ENCODE assay signal across 8 mouse cellular contexts in genomic region chr13:94882711-94883145, GRCm38 (mm10). TPM values are rescaled to one million over a fixed set of nuclear protein-coding genes. Genes with fewer than 3 reads are reported as not detected.
A peak's percentile ranks its signal among the peaks of the same experiment; 100 is the strongest.
DNase-seq lines count a peak whose midpoint lies in the region; ATAC-seq lines count a peak whose summit lies in the region.
"Had no signal": no experiment of that assay in that cellular context is flagged by ENCODE, and none has a peak within 500 bp of the region (broad histone marks: within the 10 kb centered on the region; RNA-seq: fewer than 3 reads in every experiment).

No protein-coding gene starts in this region.

- DNase-seq in lung, postnatal 10 days: no peak
- DNase-seq in ovary, postnatal 10 days (ENCODE audit: low spot score): no peak
- no peak for DNase-seq in embryo, embryonic 10.5 days (ENCODE audit: low spot score)
- DNase-seq: right cerebral cortex, postnatal 25 days had no signal

- H3K4me1 ChIP-seq in lung, embryonic 16.5 days (replicated peaks; ENCODE audit: control insufficient read depth, insufficient read depth, low read length): peaks cover 19% of the 10 kb centered on the region
- peaks cover 24% of the 10 kb centered on the region for H3K4me1 ChIP-seq in forebrain, embryonic 13.5 days
- peaks cover 25% of the 10 kb centered on the region for H3K4me1 ChIP-seq in limb, embryonic 13.5 days
- peaks cover 13% of the 10 kb centered on the region for H3K4me1 ChIP-seq in stomach, embryonic 14.5 days (ENCODE audit: control insufficient read depth, insufficient read depth, low read length)

- under 1% methylated on average over 32 of the region's 37 CpGs for WGBS in lung, embryonic 16.5 days
- WGBS in forebrain, embryonic 13.5 days: under 1% methylated on average over 37 of the region's 37 CpGs
- under 1% methylated on average over 37 of the region's 37 CpGs for WGBS in limb, embryonic 13.5 days
- 0% methylated on average over 37 of the region's 37 CpGs for WGBS in stomach, embryonic 14.5 days

- peak; percentile 37 for ATAC-seq in lung, embryonic 16.5 days (ENCODE audit: low read depth)
- ATAC-seq in forebrain, embryonic 13.5 days: peak; percentile 67
- peak; percentile 42; the same call in 1 of the 2 replicates for ATAC-seq in limb, embryonic 13.5 days (ENCODE audit: low FRiP score, low read depth)
- ATAC-seq in stomach, embryonic 14.5 days (ENCODE audit: insufficient number of reproducible peaks, insufficient read depth, low FRiP score, low read depth): peak; percentile 42; the same call in 1 of the 2 replicates

- H3K9me3 ChIP-seq in lung, embryonic 16.5 days (ENCODE audit: control insufficient read depth, low read length): no peaks in the 10 kb centered on the region
- H3K9me3 ChIP-seq in forebrain, embryonic 13.5 days (replicated peaks): no peaks in the 10 kb centered on the region
- no peaks in the 10 kb centered on the region for H3K9me3 ChIP-seq in limb, embryonic 13.5 days
- H3K9me3 ChIP-seq in stomach, embryonic 14.5 days (ENCODE audit: control insufficient read depth, low read depth, low read length): no peaks in the 10 kb centered on the region

- no peak overlapping the region for H3K9ac ChIP-seq in lung, embryonic 16.5 days (ENCODE audit: low read length)
- H3K9ac ChIP-seq in forebrain, embryonic 13.5 days: peak overlapping the region; percentile 43; the same call in 1 of the 2 replicates
- H3K9ac ChIP-seq in limb, embryonic 13.5 days: peak overlapping the region; percentile 43; the same call in 1 of the 2 replicates
- H3K9ac ChIP-seq in stomach, embryonic 14.5 days (replicated peaks; ENCODE audit: low read depth, low read length): no peak overlapping the region

- H3K36me3 ChIP-seq in lung, embryonic 16.5 days (ENCODE audit: control insufficient read depth, insufficient read depth, low read length): no peaks in the 10 kb centered on the region
- H3K36me3 ChIP-seq in forebrain, embryonic 13.5 days (ENCODE audit: poor library complexity, severe bottlenecking): no peaks in the 10 kb centered on the region
- no peaks in the 10 kb centered on the region for H3K36me3 ChIP-seq in limb, embryonic 13.5 days
- H3K36me3 ChIP-seq in stomach, embryonic 14.5 days (ENCODE audit: control insufficient read depth, insufficient read depth, low read length): no peaks in the 10 kb centered on the region

- peak overlapping the region; percentile 80 for H3K4me2 ChIP-seq in lung, embryonic 16.5 days (ENCODE audit: low read depth, low read length)
- H3K4me2 ChIP-seq in forebrain, embryonic 13.5 days: peak overlapping the region; percentile 68
- peak overlapping the region; percentile 89 for H3K4me2 ChIP-seq in limb, embryonic 13.5 days (replicated peaks)
- H3K4me2 ChIP-seq in stomach, embryonic 14.5 days (replicated peaks; ENCODE audit: low read depth, low read length): peak overlapping the region; percentile 76

- peaks cover 81% of the 10 kb centered on the region for H3K27me3 ChIP-seq in lung, embryonic 16.5 days (ENCODE audit: control insufficient read depth, insufficient read depth, low read depth, low read length)
- H3K27me3 ChIP-seq in forebrain, embryonic 13.5 days: peaks cover 87% of the 10 kb centered on the region
- H3K27me3 ChIP-seq in limb, embryonic 13.5 days: peaks cover 88% of the 10 kb centered on the region
- H3K27me3 ChIP-seq in stomach, embryonic 14.5 days (ENCODE audit: control insufficient read depth, insufficient read depth, low read length): peaks cover 79% of the 10 kb centered on the region

- H3K4me3 ChIP-seq in lung, embryonic 16.5 days (ENCODE audit: low read length): peak overlapping the region; percentile 51
- peak overlapping the region; percentile 40 for H3K4me3 ChIP-seq in forebrain, embryonic 13.5 days
- peak overlapping the region; percentile 50 for H3K4me3 ChIP-seq in limb, embryonic 13.5 days
- H3K4me3 ChIP-seq in stomach, embryonic 14.5 days (ENCODE audit: low read depth, low read length): peak overlapping the region; percentile 40

- H3K27ac ChIP-seq in lung, embryonic 16.5 days (ENCODE audit: low read length): no peak overlapping the region
- no peak overlapping the region for H3K27ac ChIP-seq in forebrain, embryonic 13.5 days
- no peak overlapping the region for H3K27ac ChIP-seq in limb, embryonic 13.5 days
- H3K27ac ChIP-seq in stomach, embryonic 14.5 days (ENCODE audit: low read length): no peak overlapping the region

RNA-seq across cellular contexts. Expression of gene Otp, which starts 7.3 kb away (rescaled TPM):
- not detected in 2 replicates for polyA plus RNA-seq in lung, embryonic 16.5 days (2015; fragmentation: Nextera tagmentation; extraction: Ambion mirVana)
- 3.7 and 10.3 TPM in 2 replicates for polyA plus RNA-seq in forebrain, embryonic 13.5 days (2015; fragmentation: Nextera tagmentation; extraction: Ambion mirVana)
- polyA plus RNA-seq in limb, embryonic 13.5 days (2015; fragmentation: Nextera tagmentation; extraction: Ambion mirVana): not detected in 2 replicates
- polyA plus RNA-seq in stomach, embryonic 14.5 days (2014; fragmentation: Nextera tagmentation; extraction: Ambion mirVana): not detected in 2 replicates

Comparison
In these comparisons a context has a peak if more than half of its experiments do, and no peak if none do; other contexts are left out.
1. H3K9ac ChIP-seq: peak in forebrain, embryonic 13.5 days (single experiment) and limb, embryonic 13.5 days (single experiment); none in lung, embryonic 16.5 days (single experiment) and stomach, embryonic 14.5 days (single experiment).
2. Peak in every context shown above with its lines, with median percentiles within 50 percentile points of each other: ATAC-seq, H3K4me2 ChIP-seq and H3K4me3 ChIP-seq.